ENCODE assay signal across 20 mouse cellular contexts in genomic region chr1:159716301-159716700, GRCm38 (mm10).
"Had no signal": no experiment of that assay in that cellular context is flagged by ENCODE, and none has a peak within 500 bp of the region (broad histone marks: within the 10 kb centered on the region; RNA-seq: fewer than 3 reads in every experiment).

No protein-coding gene starts in this region.

- ATAC-seq: liver, postnatal 0 days; lung, postnatal 0 days; midbrain, embryonic 16.5 days had no signal

- H3K4me1 ChIP-seq: lung, embryonic 15.5 days; midbrain, embryonic 10.5 days; midbrain, embryonic 12.5 days; neural tube, embryonic 13.5 days; neural tube, embryonic 15.5 days had no signal

- DNase-seq: liver, postnatal 0 days; lung, adult 2 months; lung, postnatal 14 days; lung, postnatal 36 days; midbrain, embryonic 14.5 days; retina, postnatal 1 day; right cerebral cortex, postnatal 4 days; spleen, adult 18-20 months; thymus, adult 18-20 months; thymus, postnatal 14 days; thymus, postnatal 36 days had no signal

- H3K4me3 ChIP-seq: lung, embryonic 15.5 days; midbrain, embryonic 10.5 days; midbrain, embryonic 12.5 days; myocyte; neural tube, embryonic 13.5 days; neural tube, embryonic 15.5 days had no signal

- H3K27ac ChIP-seq: lung, embryonic 15.5 days; macrophage; midbrain, embryonic 10.5 days; midbrain, embryonic 12.5 days; neural tube, embryonic 13.5 days; neural tube, embryonic 15.5 days had no signal
